Mouse (Mus musculus) liver, adult (tissue): Measurements from ENCODE around the gene Scn10a.

Experiments used
- GATA4 ChIP-seq: IDR thresholded peaks from 2 replicates; pipeline ENCODE4 v1.6.1; 2014; ENCODE audit warnings: mild to moderate bottlenecking, low read length; ENCODE audit not compliant: insufficient replicate concordance

Scn10a gene

GRCm38 (mm10) chr9:119719222-119719621, at the start of gene Scn10a:
TSS of gene Scn10a (minus strand) at chr9:119719322.
- TF ChIP-seq GATA4: no peak

GRCm38 (mm10) chr9:119768585-119768984, 49.5 kb upstream of the Scn10a start:
- TF ChIP-seq GATA4: no peak

- TF ChIP-seq GATA4: no peak
These were observed 41.1 kb upstream of the Scn10a start for GRCm38 (mm10) chr9:119760226-119760625.

GRCm38 (mm10) chr9:119759457-119759856, 40.3 kb upstream of the Scn10a start:
- no peak for TF ChIP-seq GATA4

DNA sequence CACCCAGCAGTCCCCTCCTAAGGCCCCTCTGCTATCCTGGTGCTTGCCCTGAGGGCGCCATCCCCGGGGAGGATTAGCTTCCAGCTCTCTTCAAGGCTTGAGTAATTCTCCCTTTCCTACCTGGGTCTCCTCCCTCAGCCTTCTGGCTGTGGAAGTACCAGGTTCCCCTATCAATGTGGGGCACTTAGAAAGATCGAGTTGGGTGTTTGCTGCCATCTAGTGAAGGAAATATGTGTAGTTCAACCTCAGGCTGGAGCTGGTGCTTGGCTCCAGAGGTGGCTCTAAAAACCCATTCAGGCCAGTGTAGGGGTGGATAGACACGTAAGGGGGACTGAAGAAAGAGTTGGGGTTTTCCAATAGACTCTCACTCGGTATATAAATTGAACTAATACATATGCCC, 32.4 kb upstream of the Scn10a start:
- no peak for TF ChIP-seq GATA4

DNA sequence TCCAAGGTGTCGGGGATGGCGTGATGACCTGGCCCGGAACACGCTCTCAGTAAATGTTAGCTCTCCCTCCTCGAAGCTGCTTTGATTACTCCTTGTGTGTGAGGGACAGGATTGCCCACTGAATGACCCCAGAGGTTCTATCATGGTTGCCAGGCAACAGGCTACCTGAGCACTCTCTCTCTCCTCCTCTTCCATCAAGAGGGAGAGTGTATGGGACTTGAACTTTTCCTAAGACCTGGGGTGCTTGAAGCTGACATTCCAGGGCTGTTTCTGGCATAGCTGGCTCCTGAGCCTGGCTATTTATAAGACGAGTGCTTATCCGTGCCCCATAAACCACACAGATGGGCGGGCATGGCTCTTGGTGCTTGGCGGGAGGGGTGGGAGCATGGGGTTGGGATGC, 30.0 kb upstream of the Scn10a start:
- no peak for TF ChIP-seq GATA4

- no peak for TF ChIP-seq GATA4
These were observed 24.8 kb upstream of the Scn10a start for GRCm38 (mm10) chr9:119743900-119744299.

- no peak for TF ChIP-seq GATA4
These were observed 24.2 kb upstream of the Scn10a start for GRCm38 (mm10) chr9:119743312-119743711.

DNA sequence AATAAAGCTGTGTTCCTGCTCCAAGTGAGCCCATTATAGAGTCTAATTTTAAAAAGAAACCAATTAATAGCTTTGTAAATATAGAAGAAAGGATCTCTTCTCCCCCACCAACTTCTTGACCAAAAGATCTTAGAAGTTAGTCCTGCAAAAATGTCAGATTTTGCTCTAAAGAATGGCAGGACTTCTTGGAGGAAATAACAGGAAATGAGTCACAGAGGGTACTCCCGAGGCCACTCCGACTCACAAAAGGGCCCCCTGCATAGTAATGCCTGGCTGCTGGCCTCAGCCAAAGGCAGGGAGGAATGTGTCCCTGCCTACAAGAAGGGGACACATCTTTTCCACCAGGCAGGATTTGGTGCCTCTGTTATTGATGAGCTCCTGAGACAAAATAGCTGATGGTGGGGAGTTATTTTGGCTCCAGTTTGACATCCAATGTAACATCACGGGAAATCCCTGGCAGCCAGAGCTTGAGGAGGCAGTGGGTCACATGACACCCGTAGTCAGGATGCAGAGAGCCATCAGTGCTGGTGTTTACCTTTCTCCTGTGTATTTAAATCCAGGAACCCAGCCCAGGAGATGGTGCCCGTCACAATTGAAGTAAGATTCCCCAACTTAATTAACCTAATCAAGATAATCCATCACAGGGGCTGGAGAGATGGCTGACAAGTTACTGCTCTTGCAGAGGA, 22.1 kb upstream of the Scn10a start:
- TF ChIP-seq GATA4: no peak

DNA sequence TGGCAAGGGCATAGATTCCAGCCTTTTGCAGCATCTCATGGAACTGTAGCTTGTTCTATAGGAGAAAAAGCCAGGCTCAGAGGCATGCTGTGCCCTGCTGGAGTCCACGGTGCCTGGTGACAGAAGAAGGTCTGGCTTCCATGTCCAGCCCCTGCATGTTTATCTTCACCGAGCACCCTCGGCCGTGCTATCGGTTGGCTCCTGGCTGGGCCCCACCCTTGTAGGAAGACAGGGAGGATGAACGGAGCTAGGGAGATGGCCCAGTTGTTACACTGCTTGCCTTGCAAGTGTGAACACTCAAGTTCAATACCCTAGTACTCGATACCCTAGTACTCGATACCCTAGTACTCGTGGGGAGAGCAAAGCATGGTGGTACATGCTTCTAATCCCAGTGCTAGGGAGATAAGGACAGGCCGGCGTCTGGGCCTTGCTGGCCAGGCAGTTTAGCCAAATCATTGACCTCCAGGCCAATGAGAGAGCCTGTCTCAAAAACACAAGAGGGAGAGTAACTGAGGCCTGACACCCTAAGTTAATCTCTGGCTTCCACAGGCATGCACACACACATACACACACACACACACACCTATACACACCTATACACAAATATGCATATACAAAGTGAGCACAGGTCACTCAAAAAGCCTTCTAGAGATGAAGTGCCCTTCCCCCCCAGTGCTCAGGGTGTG, 9.4 kb upstream of the Scn10a start:
- no peak for TF ChIP-seq GATA4

DNA sequence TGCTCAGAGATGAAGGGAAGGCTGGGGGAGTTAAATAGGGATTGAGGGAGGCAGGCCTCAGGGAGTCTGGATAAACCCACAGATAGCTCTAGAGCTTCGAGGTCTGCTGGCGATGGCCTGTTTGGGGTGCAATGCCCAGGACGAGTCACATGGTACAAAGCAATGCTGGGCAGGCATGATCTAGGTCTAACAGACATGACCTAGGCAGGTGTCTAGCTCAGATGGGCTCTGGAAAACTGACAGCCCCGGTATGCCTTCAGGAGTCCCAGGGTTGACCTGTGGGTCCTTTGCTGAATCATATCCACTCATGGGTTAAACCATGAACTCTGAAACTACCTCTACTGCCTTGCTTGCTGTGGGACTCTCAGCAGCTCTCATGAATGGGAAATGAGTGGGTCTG, 7.9 kb upstream of the Scn10a start:
- no peak for TF ChIP-seq GATA4

GRCm38 (mm10) chr9:119725293-119725862, 6.3 kb upstream of the Scn10a start:
- TF ChIP-seq GATA4: no peak

DNA sequence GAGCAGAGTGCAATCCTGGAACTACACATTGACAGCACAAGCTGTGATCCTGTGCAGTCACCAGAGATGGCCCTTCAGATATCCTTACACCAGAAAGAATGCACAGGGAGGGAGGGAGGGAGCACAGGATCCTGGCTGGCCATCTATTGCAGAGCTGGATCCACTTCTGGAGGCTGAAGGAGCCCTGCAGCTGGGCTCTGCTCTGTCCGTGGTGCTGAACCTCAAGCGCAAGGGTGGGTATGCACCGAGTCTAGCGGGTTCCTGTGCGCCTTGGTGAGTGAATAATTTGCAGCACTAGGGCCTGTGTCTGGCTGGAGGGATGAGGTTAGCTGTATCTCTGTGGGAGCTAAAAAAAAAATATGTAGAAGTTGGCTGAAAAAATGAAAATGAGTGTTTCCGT, 12.4 kb downstream of the Scn10a start:
- TF ChIP-seq GATA4: no peak

GRCm38 (mm10) chr9:119691505-119691904, 27.6 kb downstream of the Scn10a start:
- TF ChIP-seq GATA4: no peak

GRCm38 (mm10) chr9:119691001-119691400, 28.1 kb downstream of the Scn10a start:
- TF ChIP-seq GATA4: no peak

- no peak for TF ChIP-seq GATA4
These were observed 31.2 kb downstream of the Scn10a start for GRCm38 (mm10) chr9:119687893-119688292.
